Mouse (Mus musculus) frontal cortex, adult (tissue): ENCODE data around the gene Hao1.

Source experiments
- ATAC-seq: cut with Nextera tagmentation; 2 replicates; pipeline ENCODE4 v1.9.2; 2017; ENCODE audit warnings: mild to moderate bottlenecking, moderate library complexity, mixed read lengths; ENCODE audit not compliant: low TSS enrichment

Hao1 gene

GRCm38 (mm10) chr2:134554221-134554727, at the start of gene Hao1:
Gene Hao1, minus strand, starts transcription at chr2:134554368.
- no peak for ATAC-seq

- ATAC-seq: no peak
Measured at GRCm38 (mm10) chr2:134591081-134591694, 37.0 kb upstream of the Hao1 start.

GRCm38 (mm10) chr2:134585243-134585642, 31.1 kb upstream of the Hao1 start:
- no peak for ATAC-seq

- ATAC-seq: no peak
Measured at GRCm38 (mm10) chr2:134559422-134559821, 5.3 kb upstream of the Hao1 start.

GRCm38 (mm10) chr2:134552358-134552757, 1.8 kb downstream of the Hao1 start:
- no peak for ATAC-seq

GRCm38 (mm10) chr2:134549770-134550169, 4.4 kb downstream of the Hao1 start:
- peak; percentile 67; the same call in 1 of the 2 replicates for ATAC-seq

- peak; percentile 82 for ATAC-seq
Measured at GRCm38 (mm10) chr2:134545116-134545515, 9.1 kb downstream of the Hao1 start.

GRCm38 (mm10) chr2:134544321-134545065, 9.7 kb downstream of the Hao1 start:
- ATAC-seq: no peak

GRCm38 (mm10) chr2:134543501-134543900, 10.7 kb downstream of the Hao1 start:
- peak; percentile 85 for ATAC-seq

- ATAC-seq: no peak
Measured at GRCm38 (mm10) chr2:134541019-134541418, 13.1 kb downstream of the Hao1 start.

GRCm38 (mm10) chr2:134538451-134538850, 15.7 kb downstream of the Hao1 start:
- ATAC-seq: no peak

GRCm38 (mm10) chr2:134528122-134528810, 25.9 kb downstream of the Hao1 start:
- no peak for ATAC-seq

GRCm38 (mm10) chr2:134527419-134528114, 26.6 kb downstream of the Hao1 start:
- no peak for ATAC-seq

GRCm38 (mm10) chr2:134518042-134518441, 36.1 kb downstream of the Hao1 start:
- ATAC-seq: no peak

- no peak for ATAC-seq
Measured at GRCm38 (mm10) chr2:134499777-134500176, 54.4 kb downstream of the Hao1 start.

GRCm38 (mm10) chr2:134498450-134498849, 55.7 kb downstream of the Hao1 start:
- no peak for ATAC-seq

- no peak for ATAC-seq
Measured at GRCm38 (mm10) chr2:134488671-134489070, 65.5 kb downstream of the Hao1 start.

GRCm38 (mm10) chr2:134486055-134486834, 67.9 kb downstream of the Hao1 start:
- no peak for ATAC-seq

GRCm38 (mm10) chr2:134482683-134483082, 71.5 kb downstream of the Hao1 start:
- ATAC-seq: no peak; the same call in 1 of the 2 replicates

- peak; percentile 79 for ATAC-seq
Measured at GRCm38 (mm10) chr2:134481759-134482158, 72.4 kb downstream of the Hao1 start.

- no peak for ATAC-seq
Measured at GRCm38 (mm10) chr2:134481174-134481573, 73.0 kb downstream of the Hao1 start.
